Mouse (Mus musculus) c-Kit-negative CD71-positive TER-119-positive erythroid progenitor cells, embryonic 14.5 days (primary cell): ENCODE results near the gene Clptm1.
"Not testable (repeated sequence)": the region's sequence is repeated elsewhere in the genome, so short reads cannot be mapped to it uniquely, and the experiment has no call there.

ENCODE experiments used
- DNase-seq: peaks from one replicate; pipeline ENCODE4 v3.0.0-alpha.2; 2013; ENCODE audit warnings: low read depth, low spot score

The Clptm1 gene

DNA sequence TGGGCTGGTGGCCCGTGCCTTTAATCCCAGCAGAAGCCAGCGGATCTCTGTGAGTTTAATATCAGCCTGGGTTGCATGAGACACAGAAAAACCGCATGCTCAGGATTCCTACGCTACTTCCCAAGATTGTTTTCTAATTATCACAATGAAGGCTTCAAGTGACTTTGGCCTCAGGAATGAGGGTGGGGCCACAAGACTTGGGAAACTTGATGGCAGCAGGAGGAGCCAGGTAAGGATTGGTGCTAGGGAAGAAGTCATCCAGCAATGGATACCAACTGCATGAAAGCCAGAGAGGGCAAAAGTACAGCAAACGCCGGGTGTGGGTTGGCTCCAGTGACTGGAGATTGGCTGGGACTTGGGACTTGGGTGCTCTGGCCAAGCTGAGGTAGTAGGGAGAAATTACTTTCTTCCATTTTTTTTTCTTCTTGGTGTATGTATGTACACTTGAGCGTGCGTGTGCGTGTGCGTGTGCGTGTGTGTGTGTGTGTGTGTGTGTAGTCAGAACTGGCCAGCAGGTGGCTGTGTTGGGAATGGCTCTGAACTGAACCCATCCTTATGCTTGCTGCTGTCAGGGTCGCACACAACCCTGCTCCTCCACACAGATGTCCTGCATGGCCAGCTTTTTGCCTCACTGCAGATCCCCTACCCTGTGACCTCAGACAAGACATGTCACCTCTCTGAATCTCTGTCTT lies 55.0 kb downstream of the Clptm1 start:
- DNase-seq, result no peak

- no peak for DNase-seq
Observed at GRCm38 (mm10) chr7:19607291-19607690, 57.5 kb downstream of the Clptm1 start.

GRCm38 (mm10) chr7:19604606-19605214 lies 60.1 kb downstream of the Clptm1 start:
- not testable (repeated sequence) for DNase-seq

GRCm38 (mm10) chr7:19603849-19604605 lies 60.8 kb downstream of the Clptm1 start, which contains the start of gene Clasrp:
Clasrp (minus strand) TSS chr7:19604486.
- DNase-seq, result peak; percentile 87

- no peak for DNase-seq
Observed at GRCm38 (mm10) chr7:19603055-19603454, 61.8 kb downstream of the Clptm1 start.

DNA sequence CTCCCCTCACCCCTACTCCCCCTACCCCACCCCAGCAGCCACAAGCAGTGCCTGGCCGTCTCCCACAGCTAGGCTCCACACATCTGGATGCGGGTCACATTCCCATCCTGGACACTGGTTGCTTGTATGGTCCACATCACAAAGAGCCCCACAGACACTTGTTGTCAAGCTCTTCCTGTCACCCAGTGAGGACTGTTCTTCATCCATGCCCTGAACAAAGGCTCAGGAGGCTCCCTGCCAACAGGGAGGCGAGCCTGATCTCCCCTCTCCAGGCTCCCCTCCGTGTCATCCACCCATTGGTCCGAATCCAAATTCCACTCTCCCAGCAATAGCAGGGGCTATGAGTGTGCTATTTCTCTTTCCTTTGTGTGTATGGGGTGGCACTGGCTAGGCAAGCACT lies 64.3 kb downstream of the Clptm1 start:
- no peak for DNase-seq

- no peak for DNase-seq
Observed at GRCm38 (mm10) chr7:19593061-19593730, 71.6 kb downstream of the Clptm1 start.

DNA sequence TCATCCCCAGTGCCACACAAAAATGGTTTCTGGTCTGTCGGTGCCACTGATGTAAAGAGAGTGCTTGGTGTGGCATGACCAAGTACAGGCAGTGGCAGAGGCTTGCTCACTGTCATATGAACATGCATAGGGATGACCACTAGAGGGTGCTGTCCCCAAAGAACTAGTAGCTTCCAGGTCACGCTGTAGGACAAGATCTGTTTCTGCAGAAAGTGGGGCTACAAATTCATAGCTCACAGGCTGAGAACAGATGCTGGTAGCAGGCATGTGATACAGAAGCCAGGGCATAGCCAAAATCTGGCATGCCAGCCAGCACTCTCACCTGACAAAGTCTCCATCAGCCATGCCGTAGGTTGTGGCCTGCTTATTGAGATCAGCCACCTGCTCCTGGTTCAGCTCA lies 74.9 kb downstream of the Clptm1 start:
- DNase-seq, result peak; percentile 72

- peak; percentile 54 for DNase-seq
Observed at GRCm38 (mm10) chr7:19589207-19589606, 75.6 kb downstream of the Clptm1 start.

- no peak for DNase-seq
Observed at GRCm38 (mm10) chr7:19586269-19586668, 78.6 kb downstream of the Clptm1 start.
